Mouse (Mus musculus) forebrain, embryonic 10.5 days (tissue): Measurements from ENCODE around the gene Zfp64. TPM values are rescaled to one million over a fixed set of nuclear protein-coding genes. Genes with fewer than 3 reads are reported as not detected.

Experiments used
- DNase-seq: peaks from one replicate; pipeline ENCODE4 v3.0.0-alpha.2; 2017; ENCODE audit warnings: low spot score; ENCODE audit errors: extremely low spot score
- H3K27ac ChIP-seq: fragments of 300-500 bp; sonication (generic); 2 replicates; pipeline ENCODE4 v1.5.1; 2016; ENCODE audit warnings: mild to moderate bottlenecking
- H3K27me3 ChIP-seq: fragments of 300-500 bp; sonication (generic); 2 replicates; pipeline ENCODE4 v1.6.1; 2016; ENCODE audit warnings: mild to moderate bottlenecking; ENCODE audit not compliant: poor library complexity, severe bottlenecking
- H3K36me3 ChIP-seq: fragments of 300-500 bp; sonication (generic); replicated peaks from 2 replicates; pipeline ENCODE4 v1.6.1; 2016; ENCODE audit warnings: mild to moderate bottlenecking, moderate library complexity
- H3K4me1 ChIP-seq: fragments of 300-500 bp; sonication (generic); 2 replicates; pipeline ENCODE4 v1.6.1; 2016
- H3K4me3 ChIP-seq: fragments of 300-500 bp; sonication (generic); 2 replicates; pipeline ENCODE4 v1.5.1; 2016; ENCODE audit warnings: mild to moderate bottlenecking, moderate library complexity
- H3K9me3 ChIP-seq: fragments of 300-500 bp; sonication (generic); 2 replicates; pipeline ENCODE4 v1.6.1; 2016; ENCODE audit warnings: mild to moderate bottlenecking, moderate library complexity
- WGBS: fragments of 180-500 bp; shearing (Covaris S2); methylation state at CpG from one replicate; pipeline ENCODE4 v1.1.7; 2016; 5-methylcytosine and 5-hydroxymethylcytosine counted together
- polyA plus RNA-seq: library from polyadenylated mRNA; unstranded; fragments of >200 nt; fragmentation: Nextera tagmentation; extraction: Ambion mirVana; gene quantifications from 2 replicates; pipeline ENCODE4 v1.2.1, GENCODE M21; 2016

The Zfp64 gene
- polyA plus RNA-seq, 1 experiment from 2014 or later = 35.4 TPM

DNA sequence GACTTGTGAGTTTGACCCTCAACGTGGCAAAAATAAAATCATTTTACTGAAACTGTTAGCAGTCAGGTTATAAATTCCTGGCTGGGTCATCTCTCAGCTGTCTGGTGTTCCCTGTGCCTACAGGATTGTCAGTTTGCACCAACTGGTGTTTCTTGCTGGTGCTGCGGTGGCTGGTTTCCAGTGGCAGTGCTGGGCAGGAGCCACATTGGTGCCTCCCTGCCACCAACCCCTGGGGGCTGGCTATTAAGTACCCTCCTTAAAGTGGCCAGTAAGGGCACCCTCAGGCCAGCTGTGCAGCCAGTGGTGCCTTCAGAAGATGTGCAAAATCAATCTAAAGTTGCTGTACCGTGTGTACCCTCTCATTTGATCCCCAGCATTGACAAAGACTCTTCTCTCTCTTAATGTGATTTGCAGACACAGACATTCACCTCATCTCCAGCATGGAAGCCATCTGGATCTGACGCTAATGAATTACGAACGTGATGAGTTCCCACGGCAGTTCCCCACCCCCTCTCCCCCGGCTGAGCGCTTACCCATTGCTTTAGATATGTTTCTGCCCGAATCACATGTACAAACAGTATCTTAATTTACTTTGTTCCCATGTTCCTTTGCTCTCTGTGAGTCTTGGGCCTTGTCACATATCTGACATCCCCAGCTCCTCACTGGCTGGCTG, 16.0 kb downstream of the Zfp64 start:
- no peak for DNase-seq
- H3K4me3 ChIP-seq = no peak overlapping the region
- peaks cover 88% of the 10 kb centered on the region for H3K36me3 ChIP-seq
- H3K27me3 ChIP-seq = no peaks in the 10 kb centered on the region
- WGBS = 92% methylated on average over 10 of the region's 10 CpGs
- H3K27ac ChIP-seq = no peak overlapping the region
- no peaks in the 10 kb centered on the region for H3K4me1 ChIP-seq
- H3K9me3 ChIP-seq = no peaks in the 10 kb centered on the region

DNA sequence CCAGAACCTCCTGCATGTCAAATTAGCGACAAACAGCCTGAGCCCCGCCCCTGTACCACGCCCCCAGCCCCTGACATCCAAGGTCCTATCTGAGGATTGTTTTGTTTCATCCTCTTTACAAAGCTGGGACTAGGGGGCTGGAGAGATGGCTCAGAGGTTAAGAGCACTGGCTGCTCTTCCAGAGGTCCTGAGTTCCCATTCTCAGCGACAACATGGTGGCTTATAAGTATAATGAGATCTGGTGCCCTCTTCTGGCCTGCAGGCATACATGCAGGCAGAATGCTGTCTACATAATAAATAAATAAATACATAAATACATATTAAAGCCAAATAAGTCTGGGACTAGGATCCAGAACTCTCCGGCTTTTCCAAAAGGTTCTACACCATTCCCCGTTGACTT, 18.5 kb downstream of the Zfp64 start:
- H3K27ac ChIP-seq = no peak overlapping the region
- H3K27me3 ChIP-seq = no peaks in the 10 kb centered on the region
- no peaks in the 10 kb centered on the region for H3K4me1 ChIP-seq
- no peaks in the 10 kb centered on the region for H3K9me3 ChIP-seq
- WGBS = 90% methylated on average over 6 of the region's 6 CpGs
- H3K36me3 ChIP-seq = peaks cover 93% of the 10 kb centered on the region
- DNase-seq = no peak
- no peak overlapping the region for H3K4me3 ChIP-seq

DNA sequence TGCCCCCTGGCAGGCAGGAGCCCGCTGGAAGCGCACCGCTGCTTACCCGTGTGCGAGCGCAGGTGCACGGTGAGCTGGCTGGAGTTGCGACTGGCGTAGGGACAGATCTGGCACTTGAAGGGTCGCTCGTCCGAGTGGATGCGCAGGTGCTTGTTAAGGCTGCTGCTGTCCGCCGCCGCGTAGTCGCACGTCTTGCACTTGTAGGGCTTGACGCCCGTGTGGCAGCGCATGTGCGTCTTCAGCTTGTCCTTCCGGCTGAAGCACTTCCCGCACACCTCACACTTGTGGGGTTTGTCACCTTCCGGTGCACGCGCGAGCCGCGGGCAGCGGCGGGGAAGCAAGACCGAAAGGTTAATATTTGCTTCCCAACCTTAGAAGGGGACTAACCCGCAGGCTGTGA, 20.2 kb downstream of the Zfp64 start:
- Histone ChIP-seq H3K27me3 (no peaks in the 10 kb centered on the region), H3K36me3 (peaks cover 97% of the 10 kb centered on the region), H3K4me1 (no peaks in the 10 kb centered on the region), H3K27ac (no peak overlapping the region), H3K4me3 (no peak overlapping the region), H3K9me3 (no peaks in the 10 kb centered on the region)
- no peak for DNase-seq
- WGBS = 90% methylated on average over 35 of the region's 35 CpGs

DNA sequence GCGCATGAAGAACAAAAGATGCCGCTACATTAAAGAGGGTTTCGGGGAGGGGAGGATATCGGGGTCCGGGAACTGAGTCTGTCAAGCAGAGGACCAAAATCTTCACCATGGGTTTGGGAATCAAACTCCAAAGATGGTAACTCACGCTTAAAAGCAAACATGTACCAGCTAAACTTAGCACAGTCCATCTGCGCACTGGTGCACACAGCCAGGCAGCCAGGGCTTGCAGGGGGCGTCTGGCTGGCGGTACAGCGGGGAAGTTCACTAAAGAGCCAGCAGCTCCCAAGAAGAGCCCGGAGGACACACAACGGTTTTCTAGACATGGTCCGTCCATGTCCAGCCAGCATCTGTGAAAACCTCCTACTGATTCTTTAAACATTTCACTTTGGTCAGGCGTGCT, 23.7 kb downstream of the Zfp64 start:
- no peaks in the 10 kb centered on the region for H3K4me1 ChIP-seq
- DNase-seq = no peak
- WGBS = 95% methylated on average over 14 of the region's 14 CpGs
- 0 out of 2 replicates have a peak, but pooled peaks cover under 1% of the 10 kb centered on the region for H3K9me3 ChIP-seq
- H3K36me3 ChIP-seq = peaks cover 87% of the 10 kb centered on the region
- H3K4me3 ChIP-seq = no peak overlapping the region
- H3K27ac ChIP-seq = no peak overlapping the region
- H3K27me3 ChIP-seq = no peaks in the 10 kb centered on the region

- 33% methylated on average over 10 of the region's 10 CpGs for WGBS
- Histone ChIP-seq H3K4me1 (no peaks in the 10 kb centered on the region), H3K9me3 (0 out of 2 replicates have a peak, but pooled peaks cover 5% of the 10 kb centered on the region), H3K27me3 (no peaks in the 10 kb centered on the region), H3K4me3 (no peak overlapping the region), H3K27ac (no peak overlapping the region), H3K36me3 (peaks cover 87% of the 10 kb centered on the region)
- peak; percentile 60 for DNase-seq
These were observed 25.7 kb downstream of the Zfp64 start for GRCm38 (mm10) chr2:168929691-168930090.

DNA sequence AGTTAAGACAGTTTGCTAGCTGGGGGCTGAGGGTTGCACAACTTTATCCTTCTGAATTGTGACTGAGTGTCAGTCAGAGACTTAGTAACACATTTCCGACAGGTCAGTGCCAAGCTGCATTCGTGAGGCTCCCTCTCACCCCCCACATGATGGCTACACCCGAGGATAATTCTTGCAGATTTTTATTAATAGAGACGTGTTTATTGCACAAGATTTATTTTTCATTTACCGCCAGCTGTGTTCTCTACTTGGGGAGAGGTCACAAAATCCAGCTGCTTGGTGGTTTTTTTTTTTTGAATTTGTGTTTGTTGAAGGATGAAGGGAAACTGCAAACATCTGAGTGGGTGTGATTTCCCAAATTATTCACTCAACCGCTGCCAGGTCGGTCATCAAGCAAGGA, 28.0 kb downstream of the Zfp64 start:
- Histone ChIP-seq H3K27me3 (no peaks in the 10 kb centered on the region), H3K36me3 (peaks cover 69% of the 10 kb centered on the region), H3K4me1 (no peaks in the 10 kb centered on the region), H3K9me3 (0 out of 2 replicates have a peak, but pooled peaks cover 5% of the 10 kb centered on the region), H3K4me3 (no peak overlapping the region), H3K27ac (no peak overlapping the region)
- no peak for DNase-seq
- 95% methylated on average over 7 of the region's 7 CpGs for whole genome bisulfite sequencing

DNA sequence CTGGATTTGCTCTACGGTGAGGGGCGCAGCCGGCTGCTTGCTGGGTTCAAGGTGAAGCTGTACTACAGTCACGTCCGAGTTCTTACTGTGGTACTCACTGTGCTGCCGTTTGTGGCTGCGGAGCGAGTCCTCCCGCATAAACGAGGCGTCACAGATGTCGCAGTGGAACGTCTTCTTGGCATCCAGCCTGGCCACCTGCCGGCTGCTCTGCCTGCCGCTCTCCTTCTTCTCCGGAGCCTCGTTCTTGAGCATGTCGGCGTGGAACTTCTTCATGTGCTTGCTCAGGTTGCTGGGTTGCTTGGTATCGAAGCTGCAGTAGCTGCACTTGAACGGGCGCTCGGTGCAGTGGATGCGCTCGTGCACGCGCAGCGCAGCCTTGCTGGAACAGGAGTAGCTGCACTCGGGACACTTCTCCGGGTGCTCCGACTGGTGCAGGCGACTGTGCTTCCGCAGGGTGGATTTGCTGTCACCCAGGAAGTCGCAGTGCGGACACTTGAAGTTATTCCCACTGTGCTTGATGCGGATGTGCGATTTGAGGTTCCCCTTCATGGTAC, 29.1 kb downstream of the Zfp64 start:
- Histone ChIP-seq H3K4me1 (no peaks in the 10 kb centered on the region), H3K27ac (no peak overlapping the region), H3K36me3 (peaks cover 66% of the 10 kb centered on the region), H3K9me3 (0 out of 2 replicates have a peak, but pooled peaks cover 7% of the 10 kb centered on the region), H3K27me3 (no peaks in the 10 kb centered on the region), H3K4me3 (no peak overlapping the region)
- WGBS = 92% methylated on average over 37 of the region's 37 CpGs
- DNase-seq = no peak

DNA sequence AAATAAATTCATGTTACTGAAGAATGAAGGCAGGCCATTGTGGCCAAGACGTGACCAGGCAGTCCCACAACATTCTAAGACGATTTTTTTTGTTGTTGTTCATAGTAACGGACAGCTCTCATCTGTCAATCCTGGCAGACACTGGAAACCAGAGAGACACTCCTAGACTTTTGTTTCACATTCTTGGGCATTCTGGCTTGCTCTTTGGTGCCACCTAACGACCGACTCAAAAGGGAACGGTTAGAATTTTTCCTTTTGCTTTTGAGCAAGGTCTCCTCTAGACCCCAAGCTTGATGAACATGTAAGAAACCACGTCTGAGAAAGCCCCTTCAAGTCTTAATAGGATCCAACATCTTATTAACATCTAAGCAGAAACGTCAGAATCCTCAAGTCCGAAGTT, 31.7 kb downstream of the Zfp64 start:
- no peak overlapping the region for H3K27ac ChIP-seq

DNA sequence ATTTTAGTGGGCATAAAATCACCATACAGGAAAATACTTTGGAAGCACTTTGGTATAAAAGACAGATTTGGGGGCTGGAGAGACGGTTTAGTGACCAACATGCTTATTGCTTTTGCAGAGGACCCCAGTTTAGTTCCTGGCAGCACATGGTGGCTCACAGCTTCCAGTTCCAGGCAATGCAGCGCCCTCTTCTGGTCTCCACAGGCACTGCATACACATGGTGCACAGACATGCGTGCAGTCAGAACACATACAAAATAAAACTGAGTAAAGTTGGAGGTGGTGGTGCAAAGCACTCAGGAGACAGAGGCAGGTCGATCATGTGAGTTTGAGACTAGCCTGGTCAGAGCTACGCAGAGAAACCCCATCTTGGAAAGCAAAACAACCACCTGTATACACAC, 32.9 kb downstream of the Zfp64 start:
- H3K9me3 ChIP-seq = 0 out of 2 replicates have a peak, but pooled peaks cover 7% of the 10 kb centered on the region
- peaks cover 41% of the 10 kb centered on the region for H3K36me3 ChIP-seq
- H3K4me1 ChIP-seq = peaks cover 3% of the 10 kb centered on the region; the same call in 1 of the 2 replicates
- no peak overlapping the region for H3K4me3 ChIP-seq
- no peaks in the 10 kb centered on the region for H3K27me3 ChIP-seq
- DNase-seq = no peak
- 83% methylated on average over 5 of the region's 5 CpGs for WGBS
- H3K27ac ChIP-seq = no peak overlapping the region

More for the DNA sequence above, 31.7 kb downstream of the Zfp64 start:
- H3K4me3 ChIP-seq = no peak overlapping the region
- H3K27me3 ChIP-seq = no peaks in the 10 kb centered on the region
- peaks cover 3% of the 10 kb centered on the region; the same call in 1 of the 2 replicates for H3K4me1 ChIP-seq
- 0 out of 2 replicates have a peak, but pooled peaks cover 7% of the 10 kb centered on the region for H3K9me3 ChIP-seq
- H3K36me3 ChIP-seq = peaks cover 52% of the 10 kb centered on the region
- DNase-seq = no peak
- 22% methylated on average over 9 of the region's 9 CpGs for WGBS

DNA sequence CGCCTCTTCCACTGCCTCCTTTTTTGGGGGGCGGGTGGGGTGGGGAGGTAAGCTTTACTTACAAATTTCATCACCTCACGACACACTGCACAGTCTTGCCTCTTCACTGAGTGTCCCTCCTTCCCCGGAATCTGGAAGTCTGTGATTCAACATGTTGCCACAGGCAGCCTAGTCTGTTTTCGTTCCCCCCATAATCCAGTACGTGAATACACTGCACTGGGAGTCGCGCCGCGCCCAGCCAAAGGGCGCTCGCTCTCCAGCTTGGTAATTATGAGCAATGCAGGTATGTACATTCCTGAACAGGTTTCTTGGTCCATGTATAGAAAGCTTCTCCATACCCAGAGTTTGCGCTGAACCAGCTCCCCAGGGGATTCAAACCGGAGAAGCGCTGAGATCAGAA, 35.4 kb downstream of the Zfp64 start:
- no peaks in the 10 kb centered on the region for H3K27me3 ChIP-seq
- DNase-seq = no peak
- no peak overlapping the region for H3K27ac ChIP-seq
- H3K4me3 ChIP-seq = no peak overlapping the region
- H3K4me1 ChIP-seq = peaks cover 3% of the 10 kb centered on the region; the same call in 1 of the 2 replicates
- 60% methylated on average over 15 of the region's 15 CpGs for WGBS
- 0 out of 2 replicates have a peak, but pooled peaks cover 3% of the 10 kb centered on the region for H3K9me3 ChIP-seq
- peaks cover 16% of the 10 kb centered on the region for H3K36me3 ChIP-seq

GRCm38 (mm10) chr2:168912901-168913721, 42.3 kb downstream of the Zfp64 start:
- peak overlapping the region; percentile 61 for H3K4me3 ChIP-seq
- no peaks in the 10 kb centered on the region for H3K36me3 ChIP-seq
- H3K9me3 ChIP-seq = peaks cover 3% of the 10 kb centered on the region; the same call in 1 of the 2 replicates
- H3K27me3 ChIP-seq = peaks cover 58% of the 10 kb centered on the region
- peaks cover 31% of the 10 kb centered on the region for H3K4me1 ChIP-seq
- peak; percentile 42 for DNase-seq
- H3K27ac ChIP-seq = no peak overlapping the region
- 2% methylated on average over 31 of the region's 31 CpGs for WGBS

DNA sequence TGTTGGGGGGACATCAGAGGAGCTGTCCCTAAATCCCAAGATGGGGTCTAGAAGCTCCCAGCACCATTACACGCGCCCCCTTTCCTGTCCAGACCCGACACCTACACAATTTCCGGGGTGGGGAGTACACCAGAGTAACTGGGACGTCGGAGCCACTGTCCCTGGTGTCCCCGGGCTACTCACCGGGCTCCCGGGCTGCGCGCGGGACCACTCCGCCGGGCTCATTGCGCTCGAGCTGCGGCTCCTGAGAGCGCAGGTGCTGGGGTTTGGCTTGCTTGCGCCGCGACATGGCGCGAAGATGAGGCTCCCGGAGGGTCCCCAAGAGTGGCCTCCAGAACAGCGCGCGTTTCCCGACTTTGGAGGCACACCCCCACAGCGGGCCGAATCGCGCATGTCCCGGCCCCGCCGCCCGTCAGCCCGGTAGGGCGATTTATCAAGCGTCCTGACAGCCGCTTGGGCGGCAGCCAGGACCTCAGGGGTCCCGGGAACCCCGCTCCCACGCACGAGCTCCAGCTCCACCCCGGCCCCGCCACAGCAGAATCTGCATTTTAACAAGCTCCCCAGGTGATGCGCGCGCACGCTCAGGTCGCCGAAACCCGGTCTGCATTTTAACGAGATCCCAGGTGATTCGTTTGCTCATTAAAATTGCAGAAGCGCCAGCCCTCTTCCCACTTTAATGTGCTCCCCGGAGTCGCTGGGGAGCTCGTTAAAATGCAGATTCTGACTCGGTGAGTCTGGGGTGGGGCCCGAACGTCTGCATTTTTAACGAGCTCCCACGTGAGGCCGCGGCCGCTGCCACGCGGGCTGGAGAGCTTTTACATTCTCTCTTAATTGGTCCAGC, 43.1 kb downstream of the Zfp64 start:
- peaks cover 3% of the 10 kb centered on the region; the same call in 1 of the 2 replicates for H3K9me3 ChIP-seq
- H3K27me3 ChIP-seq = peaks cover 59% of the 10 kb centered on the region
- H3K27ac ChIP-seq = no peak overlapping the region
- H3K4me3 ChIP-seq = peak overlapping the region; percentile 61
- peak; percentile 44 for DNase-seq
- H3K36me3 ChIP-seq = no peaks in the 10 kb centered on the region
- peaks cover 31% of the 10 kb centered on the region for H3K4me1 ChIP-seq
- WGBS = under 1% methylated on average over 70 of the region's 70 CpGs
